Mouse (Mus musculus): Measurements from ENCODE around the gene Senp1. TPM values are rescaled to one million over a fixed set of nuclear protein-coding genes. Genes with fewer than 3 reads are reported as not detected.

Gene Senp1
- 16.4 and 18.6 TPM in 2 replicates for polyA plus RNA-seq (2015; fragmentation: Nextera tagmentation; extraction: Ambion mirVana)

DNA sequence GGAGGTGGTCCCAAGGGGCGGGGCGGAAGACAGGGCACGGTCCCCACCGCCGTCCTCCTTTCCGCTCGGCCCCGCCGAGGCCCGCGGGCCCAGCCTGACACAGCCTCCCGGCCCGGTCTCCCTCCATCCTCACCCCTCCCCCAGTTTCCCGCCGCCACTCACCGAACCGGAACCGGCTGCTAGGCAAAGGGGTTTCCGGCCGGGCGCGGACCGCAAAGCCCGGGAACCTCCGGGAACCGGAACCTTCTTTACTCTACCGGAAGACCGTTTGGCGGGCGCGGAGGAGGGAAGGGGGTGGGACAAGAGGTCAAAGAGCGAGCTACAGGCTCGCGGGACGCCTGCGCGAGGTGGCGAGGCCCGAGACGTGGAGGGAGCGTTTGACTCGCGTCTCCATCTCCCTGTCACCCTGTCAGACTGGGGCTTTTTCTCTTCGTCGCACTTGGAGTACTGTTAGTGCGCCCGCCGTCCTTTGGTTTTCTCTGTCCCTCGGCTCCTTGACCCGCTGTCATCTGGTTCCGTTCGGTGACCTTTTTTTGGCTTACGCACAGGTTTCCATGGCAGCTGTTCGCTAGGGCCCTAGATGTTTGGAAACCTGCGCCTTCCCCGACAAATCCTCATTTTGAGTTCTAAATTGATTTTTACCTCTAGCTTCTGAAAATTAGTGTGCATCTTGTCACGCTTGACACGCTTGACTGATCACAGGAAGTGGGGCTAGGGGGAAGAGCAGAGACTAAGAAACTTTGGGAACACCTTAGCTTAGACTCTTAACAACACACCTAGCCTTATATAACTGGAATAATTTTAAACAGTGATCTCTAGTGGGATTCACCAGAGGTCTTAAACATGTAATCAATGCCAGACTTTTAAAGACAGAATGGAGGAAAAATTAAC, at the start of gene Senp1:
Gene Senp1, minus strand, starts transcription at position 624 of the 891 bp plus-strand sequence.

DNA sequence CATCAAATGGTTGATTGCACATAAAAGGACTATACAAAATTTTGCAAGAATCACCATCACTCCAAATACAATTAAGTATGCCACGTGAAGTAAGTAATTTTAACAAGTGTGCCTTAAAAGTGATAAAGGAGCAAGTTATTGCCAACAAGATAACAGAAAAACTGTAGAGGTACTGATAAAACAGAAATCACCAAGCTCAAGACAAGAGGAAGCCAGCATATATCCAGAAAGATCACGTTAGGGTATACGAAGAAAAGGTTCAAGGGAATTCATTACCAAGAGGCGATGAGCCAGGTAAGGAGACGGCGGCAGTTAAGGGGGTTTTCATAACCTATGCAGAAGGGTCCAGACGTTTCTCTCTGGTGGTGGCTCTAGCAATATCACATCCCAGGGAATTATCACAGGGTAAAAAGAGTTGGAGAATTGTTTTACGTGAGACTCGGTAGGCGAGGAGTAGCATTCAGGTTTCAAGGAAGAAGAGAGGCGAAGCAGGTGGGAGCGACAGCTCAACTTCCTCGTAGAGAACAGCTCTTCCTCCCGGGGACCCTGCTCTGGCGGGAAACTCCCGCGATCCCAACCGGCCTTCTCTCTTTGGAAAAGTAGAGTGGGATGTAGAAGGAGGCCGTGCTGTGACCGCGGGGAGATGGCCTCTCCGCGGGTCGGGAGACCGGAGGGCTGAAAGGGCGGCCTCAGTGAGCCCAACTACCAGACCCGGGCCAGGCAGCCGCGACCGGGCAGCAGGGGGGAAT, 998 bp downstream of the Senp1 start, which contains the start of gene Pfkm:
Gene Pfkm, plus strand, starts transcription at position 218 of the 749 bp plus-strand sequence.

DNA sequence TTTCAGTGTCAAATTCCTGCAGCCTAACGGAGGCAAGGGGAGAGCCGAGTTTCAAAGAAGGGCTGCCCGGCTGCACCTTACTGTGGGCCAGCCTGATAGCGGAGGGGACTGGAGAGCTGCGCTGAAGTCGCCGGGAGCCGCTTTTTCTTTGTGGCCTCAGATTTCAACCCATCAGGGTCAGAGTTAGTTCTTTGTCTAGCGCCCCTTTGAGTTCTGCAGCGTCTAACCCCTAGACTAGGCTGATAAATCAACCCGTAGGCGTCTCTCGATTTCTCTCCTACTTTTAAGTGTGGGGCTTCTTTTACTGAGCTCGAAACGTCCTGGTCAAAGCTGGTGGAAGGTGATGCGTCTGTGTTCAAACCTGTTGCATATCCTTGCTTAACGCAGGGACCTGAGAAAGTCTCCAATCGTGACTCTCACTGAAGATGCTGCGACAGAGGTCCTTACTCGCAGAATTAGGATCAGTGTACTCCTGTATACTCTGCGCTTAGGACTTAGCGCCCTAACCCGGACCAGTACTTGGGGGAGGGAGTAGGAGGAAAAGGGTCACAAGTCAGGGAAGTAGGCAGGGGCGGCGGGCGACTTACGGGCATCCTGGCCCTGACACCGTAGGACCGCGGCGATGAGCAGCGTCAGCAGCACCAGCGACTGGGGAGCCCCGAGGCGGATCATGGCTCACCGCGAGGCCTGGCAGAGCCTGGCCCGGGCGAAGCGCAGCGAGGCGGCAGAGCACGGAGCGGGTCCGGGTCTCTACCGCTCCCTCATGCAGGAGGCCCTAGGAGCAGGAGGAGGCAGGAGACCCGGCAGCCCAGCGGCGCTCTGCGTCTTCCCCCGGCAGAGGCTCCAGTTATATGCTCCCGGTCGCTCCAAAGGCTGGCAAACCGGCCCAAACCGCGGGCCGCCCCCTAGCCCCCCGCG, 89.5 kb downstream of the Senp1 start, which contains the start of gene Col2a1:
Gene Col2a1, minus strand, starts transcription at position 874 of the 918 bp plus-strand sequence.

Other genes with a start within 250 kb of the Senp1 start
- gene Hdac7, start 249.2 kb downstream of the Senp1 start, polyA plus RNA-seq (2015; fragmentation: Nextera tagmentation; extraction: Ambion mirVana) = 18.5 and 23.6 TPM in 2 replicates
- 0.78 and 1.1 TPM in 2 replicates for gene Vdr, start 183.1 kb downstream of the Senp1 start, polyA plus RNA-seq (2015; fragmentation: Nextera tagmentation; extraction: Ambion mirVana)
- 20.0 and 24.5 TPM in 2 replicates for gene Tmem106c, start 129.5 kb downstream of the Senp1 start, polyA plus RNA-seq (2015; fragmentation: Nextera tagmentation; extraction: Ambion mirVana)
- 0.04 TPM in 1 of 2 replicates, not detected in the other for gene Col2a1, start 89.0 kb downstream of the Senp1 start, polyA plus RNA-seq (2015; fragmentation: Nextera tagmentation; extraction: Ambion mirVana)
- gene Pfkm, start 1.2 kb downstream of the Senp1 start, polyA plus RNA-seq (2015; fragmentation: Nextera tagmentation; extraction: Ambion mirVana) = 25.9 and 26.0 TPM in 2 replicates
- 23.8 and 26.0 TPM in 2 replicates for gene Asb8, start 71.9 kb upstream of the Senp1 start, polyA plus RNA-seq (2015; fragmentation: Nextera tagmentation; extraction: Ambion mirVana)
- 0.07 TPM in 1 of 2 replicates, not detected in the other for gene Ccdc184, start 73.4 kb upstream of the Senp1 start, polyA plus RNA-seq (2015; fragmentation: Nextera tagmentation; extraction: Ambion mirVana)
- gene Olfr288, start 101.8 kb upstream of the Senp1 start, polyA plus RNA-seq (2015; fragmentation: Nextera tagmentation; extraction: Ambion mirVana) = not detected in 2 replicates
- gene Gm44579, start 127.2 kb upstream of the Senp1 start, polyA plus RNA-seq (2015; fragmentation: Nextera tagmentation; extraction: Ambion mirVana) = not detected in 2 replicates
- gene Olfr287, start 127.3 kb upstream of the Senp1 start, polyA plus RNA-seq (2015; fragmentation: Nextera tagmentation; extraction: Ambion mirVana) = not detected in 2 replicates
- gene Olfr286, start 140.7 kb upstream of the Senp1 start, polyA plus RNA-seq (2015; fragmentation: Nextera tagmentation; extraction: Ambion mirVana) = not detected in 2 replicates
- not detected in 2 replicates for gene H1fnt, start 163.5 kb upstream of the Senp1 start, polyA plus RNA-seq (2015; fragmentation: Nextera tagmentation; extraction: Ambion mirVana)
- 0.10 and 0.13 TPM in 2 replicates for gene Zfp641, start 202.4 kb upstream of the Senp1 start, polyA plus RNA-seq (2015; fragmentation: Nextera tagmentation; extraction: Ambion mirVana)
- not detected in 2 replicates for gene Olfr285, start 223.6 kb upstream of the Senp1 start, polyA plus RNA-seq (2015; fragmentation: Nextera tagmentation; extraction: Ambion mirVana)
- gene Olfr284, start 247.2 kb upstream of the Senp1 start, polyA plus RNA-seq (2015; fragmentation: Nextera tagmentation; extraction: Ambion mirVana) = not detected in 2 replicates